Mouse (Mus musculus) mouse trophoblast stem cell (cell line): ENCODE measurements around the gene Kcna7.

Experiments used
- in situ Hi-C, 2 experiments: fragments of 300-500 bp; cut with MseI, MboI; formaldehyde crosslinking; loops; 2 replicates in 1 of 2; 3 replicates in 1 of 2; pipeline ENCODE4 v1.15.1; 2025

The Kcna7 gene

DNA sequence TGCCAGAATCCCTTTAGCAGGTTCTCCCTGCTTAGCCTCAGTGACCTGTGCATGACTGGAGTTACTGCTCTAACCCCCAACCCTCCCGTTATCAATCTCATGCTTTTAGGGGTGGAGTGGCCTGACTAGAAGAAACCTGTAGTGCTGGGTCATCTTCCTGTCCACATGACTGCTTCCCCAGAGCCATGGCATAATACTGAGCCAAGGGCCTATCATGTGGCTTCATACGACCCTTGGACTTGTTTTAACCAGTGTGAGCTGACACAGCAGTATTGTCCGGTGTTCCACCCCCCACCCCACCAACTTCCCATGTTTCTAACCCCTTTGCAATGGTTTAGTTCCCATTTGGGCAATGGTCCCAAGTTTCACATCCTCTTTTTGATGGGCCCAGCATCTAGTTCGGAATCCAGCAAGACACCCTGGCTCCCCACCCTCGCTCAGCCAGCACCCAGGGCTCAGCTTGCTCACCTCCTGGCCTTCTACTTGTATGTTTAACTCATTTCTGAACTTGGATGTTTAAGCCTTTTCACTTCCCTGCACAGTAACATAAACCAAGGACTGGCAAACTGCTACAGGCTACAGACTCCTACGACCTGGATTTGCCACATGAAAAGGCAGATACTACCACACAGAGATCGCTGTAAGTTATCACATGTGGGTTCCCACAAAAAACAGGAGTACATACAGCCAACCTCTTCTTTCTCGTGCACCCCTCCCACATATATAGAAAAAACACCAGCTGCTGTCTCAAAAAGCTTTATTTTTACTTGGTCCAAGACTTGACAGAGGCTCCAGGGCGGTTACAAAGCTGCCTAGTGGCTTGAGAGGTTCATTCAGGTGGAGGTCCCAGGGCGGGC, 52.0 kb downstream of the Kcna7 start:
- in situ Hi-C loops: loop anchor here in 1 of 2 experiments (10.0 kb wide), 1 partner anchor 57 kb away; the partner anchor contains the start of gene Nucb1

DNA sequence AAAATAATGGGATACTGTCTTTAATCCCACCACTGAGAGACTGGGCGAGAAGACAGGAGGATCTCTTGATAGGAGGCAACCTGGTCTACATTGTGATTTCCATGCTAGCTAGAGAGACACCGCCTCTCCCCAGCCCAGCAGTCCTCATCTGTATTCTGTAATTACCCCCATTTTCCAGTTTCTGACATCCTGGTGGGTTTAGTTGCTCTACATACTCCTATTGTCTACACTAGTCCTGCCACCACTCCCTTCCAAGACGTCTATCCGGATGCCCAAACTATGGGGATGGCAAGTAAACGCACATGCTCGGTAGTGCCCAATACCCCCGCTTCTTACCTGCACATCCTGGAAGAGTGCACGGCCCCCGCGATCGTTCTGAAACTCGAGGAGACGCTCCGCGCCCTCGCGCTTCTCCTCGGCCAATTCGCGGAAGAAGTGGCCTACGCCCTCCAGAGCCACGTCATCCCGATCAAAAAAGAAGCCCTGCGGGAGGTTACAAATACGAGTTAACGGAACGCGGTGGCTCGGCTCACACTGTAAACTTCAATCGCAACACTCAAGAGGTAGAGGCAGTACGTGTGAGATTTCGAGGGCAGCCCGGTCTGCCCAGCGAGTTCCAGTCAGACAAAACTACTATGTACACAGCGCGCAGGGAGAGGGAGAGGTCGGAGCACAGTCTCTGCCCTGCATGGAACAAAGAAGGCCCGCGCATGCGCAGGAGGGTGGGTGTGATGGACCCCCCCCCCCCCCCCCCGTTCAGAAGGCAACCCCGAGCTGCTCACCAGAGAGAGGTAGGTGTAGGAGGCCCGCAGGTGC, 53.5 kb downstream of the Kcna7 start:
- in situ Hi-C loops: loop anchor here in 1 of 2 experiments (10.0 kb wide), 1 partner anchor 56 kb away; the partner anchor contains the start of gene Nucb1
